Mouse (Mus musculus) layer of hippocampus, adult 2 months (tissue): ENCODE results near the gene Ptpn6. TPM values are rescaled to one million over a fixed set of nuclear protein-coding genes. Genes with fewer than 3 reads are reported as not detected.

Experiments
- DNase-seq, 2 experiments: peaks; one replicate each; pipeline ENCODE4 v3.0.0; 2022; ENCODE audit warnings: low spot score in 2 of 2
- H3K27ac ChIP-seq: fragments of 200-600 bp; 2 replicates; pipeline ENCODE4 v1.8.1; 2022
- H3K4me3 ChIP-seq: fragments of 200-600 bp; 2 replicates; pipeline ENCODE4 v1.8.1; 2022; ENCODE audit warnings: mild to moderate bottlenecking
- CTCF ChIP-seq: fragments of 200-600 bp; conservative IDR thresholded peaks from 2 replicates; pipeline ENCODE4 v1.8.1; 2022; ENCODE audit warnings: antibody characterized with exemption, mild to moderate bottlenecking, moderate library complexity
- total RNA-seq, 2 experiments: library from RNA; stranded (reverse); gene quantifications; 2 replicates each; pipeline ENCODE4 v1.2.3; 2021

Ptpn6 gene
- total RNA-seq, 2 experiments from 2014 or later, result 5.5 to 6.6 TPM

DNA sequence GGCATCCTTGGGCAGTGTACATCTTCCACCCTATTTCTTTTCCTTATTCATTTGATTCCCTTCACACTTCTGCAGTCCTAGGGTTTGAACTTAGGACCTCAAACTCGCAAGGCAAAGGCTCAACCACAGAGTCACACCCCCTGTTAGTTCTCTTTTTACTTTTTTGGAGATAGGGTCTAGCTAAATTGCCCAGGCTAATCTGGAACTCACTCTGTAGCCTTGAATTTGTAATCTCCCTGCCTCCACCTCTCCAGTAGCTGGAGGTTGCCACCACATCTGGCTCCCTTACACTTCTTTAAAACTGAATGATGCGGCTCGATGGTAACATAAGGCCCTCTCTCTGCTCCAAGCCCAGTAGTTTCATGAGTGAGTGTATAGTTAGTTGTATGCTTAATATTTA is 4.1 kb downstream of the Ptpn6 start:
- no peak for TF ChIP-seq CTCF
- DNase-seq, result no peak
- Histone ChIP-seq H3K27ac (no peak overlapping the region), H3K4me3 (no peak overlapping the region)

DNA sequence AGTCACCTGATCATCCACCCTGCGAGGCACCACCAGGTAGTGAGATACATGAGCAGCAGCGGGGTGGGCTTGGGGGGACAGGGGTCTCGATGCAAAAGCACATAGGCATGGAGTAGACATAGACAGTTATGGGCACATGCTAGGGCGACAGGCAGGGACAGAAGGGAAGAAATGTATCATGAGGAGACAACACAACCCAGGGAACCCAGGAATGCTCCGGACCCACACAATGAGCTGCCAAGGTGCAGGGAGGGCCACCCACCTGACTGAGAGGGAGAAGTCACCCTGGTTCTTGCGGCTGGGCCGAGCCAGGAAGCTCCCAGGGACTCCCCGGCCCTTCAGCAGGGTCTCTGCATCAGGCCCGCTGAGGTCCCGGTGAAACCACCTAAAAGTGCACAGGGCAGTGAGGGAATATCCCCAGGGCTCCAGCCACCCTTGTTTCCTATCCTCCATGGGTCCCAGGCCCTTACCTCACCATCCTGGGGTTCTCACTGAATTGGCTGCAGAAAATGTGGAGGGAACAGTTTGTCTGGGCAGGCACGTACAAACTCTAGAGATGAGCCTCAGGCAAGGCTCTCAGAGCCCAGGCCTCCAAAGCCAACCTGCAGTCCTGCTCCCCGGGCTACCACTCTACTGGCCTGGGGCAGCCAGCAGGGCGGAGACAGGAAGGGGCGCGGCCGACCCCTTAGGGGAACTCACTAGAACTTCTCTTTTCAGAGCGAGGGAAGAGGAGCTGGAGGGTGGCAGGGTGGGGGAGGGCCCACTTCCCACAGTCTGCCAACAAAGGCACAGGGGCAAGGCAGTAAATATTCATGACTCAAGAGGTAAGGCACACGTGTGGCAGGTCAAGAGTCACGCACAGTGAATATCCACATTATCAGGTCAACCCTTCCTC is 5.8 kb downstream of the Ptpn6 start:
- DNase-seq, result no peak
- Histone ChIP-seq H3K27ac (peak overlapping the region; percentile 32; the same call in 1 of the 2 replicates), H3K4me3 (peak overlapping the region; percentile 8; the same call in 1 of the 2 replicates)
- no peak for TF ChIP-seq CTCF

DNA sequence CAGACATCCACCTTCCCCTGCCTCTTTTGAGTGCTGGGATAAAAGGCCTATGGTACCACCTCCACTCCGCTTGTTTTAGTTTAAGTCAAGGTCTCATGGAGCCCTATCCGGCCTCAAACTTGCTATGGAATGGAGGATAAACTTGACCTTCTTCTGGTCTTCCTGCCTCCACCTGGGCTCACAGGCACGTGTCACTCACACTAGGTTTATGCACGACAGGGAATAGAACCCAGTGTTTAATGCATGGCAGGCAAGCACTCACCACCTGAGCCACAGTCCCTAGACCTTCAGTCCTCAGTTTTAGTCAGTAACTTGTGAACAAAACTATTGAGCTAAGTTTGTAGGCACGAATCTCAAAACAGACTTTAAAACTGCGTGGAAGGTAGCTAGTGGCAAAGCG is 7.5 kb downstream of the Ptpn6 start:
- DNase-seq, result no peak
- no peak for TF ChIP-seq CTCF
- Histone ChIP-seq H3K27ac (no peak overlapping the region), H3K4me3 (no peak overlapping the region)

DNA sequence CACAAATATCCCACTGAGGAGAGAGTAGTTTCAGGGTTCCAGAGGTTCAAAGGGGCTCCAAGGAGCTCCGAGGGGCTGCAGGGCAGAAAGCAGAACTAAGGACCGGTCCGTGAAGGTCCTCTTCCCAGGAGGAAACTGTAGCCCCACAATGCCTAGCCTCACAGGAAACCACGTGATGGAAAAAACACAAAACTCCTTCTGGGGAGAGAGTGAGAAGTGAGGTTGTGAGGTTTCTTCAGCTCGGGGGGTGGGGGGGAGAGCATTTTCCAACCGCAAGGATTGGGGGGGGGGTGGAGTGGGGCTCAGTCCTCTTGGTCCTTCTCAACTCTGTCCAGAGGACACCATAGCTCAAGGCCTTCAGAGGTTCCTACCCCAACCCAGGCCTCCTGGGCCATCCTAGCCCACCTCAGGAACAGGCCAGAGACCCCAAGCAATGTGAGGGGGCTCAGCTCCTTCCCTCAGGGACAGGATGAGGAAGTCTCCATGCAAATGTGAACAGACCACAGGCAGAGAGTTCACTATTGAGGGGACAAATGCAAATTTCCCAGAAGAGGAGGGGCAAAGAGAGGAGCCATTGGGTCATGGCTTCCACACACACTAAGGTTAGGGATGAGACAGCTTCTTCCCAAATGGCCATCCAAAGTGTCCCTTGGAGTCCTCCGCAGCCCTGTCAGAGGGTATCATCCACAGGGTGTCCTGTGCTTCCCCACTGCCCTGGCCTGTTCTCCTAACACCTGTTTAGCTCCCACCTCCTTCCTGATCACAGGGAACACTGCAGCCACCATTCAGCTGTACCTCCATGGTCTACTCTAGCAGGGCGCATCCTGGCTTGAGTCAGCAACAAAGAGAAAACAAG is 8.4 kb downstream of the Ptpn6 start:
- no peak for TF ChIP-seq CTCF
- no peak overlapping the region for H3K27ac ChIP-seq
- DNase-seq, result no peak
- H3K4me3 ChIP-seq, result no peak overlapping the region

DNA sequence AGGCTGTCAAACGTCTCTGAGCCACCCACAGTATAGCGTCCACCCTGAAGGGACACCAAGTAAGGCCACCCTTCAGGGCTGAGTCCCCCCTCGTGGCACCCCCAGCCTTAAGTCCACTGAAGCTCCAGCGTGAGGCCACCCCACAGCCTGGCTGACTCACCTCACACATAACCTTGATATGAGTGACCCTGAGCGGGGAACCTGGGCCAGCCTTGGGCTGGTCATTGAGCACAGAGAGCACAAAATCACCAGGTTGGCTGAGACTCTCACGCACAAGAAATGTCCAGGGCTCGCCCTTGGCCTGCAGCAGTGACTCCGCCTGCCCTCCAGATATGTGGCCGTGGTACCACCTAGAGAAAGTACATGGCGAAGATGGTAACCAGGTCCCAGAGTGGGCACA is 9.9 kb downstream of the Ptpn6 start:
- no peak for DNase-seq
- H3K27ac ChIP-seq, result no peak overlapping the region
- TF ChIP-seq CTCF, result no peak
- no peak overlapping the region for H3K4me3 ChIP-seq

DNA sequence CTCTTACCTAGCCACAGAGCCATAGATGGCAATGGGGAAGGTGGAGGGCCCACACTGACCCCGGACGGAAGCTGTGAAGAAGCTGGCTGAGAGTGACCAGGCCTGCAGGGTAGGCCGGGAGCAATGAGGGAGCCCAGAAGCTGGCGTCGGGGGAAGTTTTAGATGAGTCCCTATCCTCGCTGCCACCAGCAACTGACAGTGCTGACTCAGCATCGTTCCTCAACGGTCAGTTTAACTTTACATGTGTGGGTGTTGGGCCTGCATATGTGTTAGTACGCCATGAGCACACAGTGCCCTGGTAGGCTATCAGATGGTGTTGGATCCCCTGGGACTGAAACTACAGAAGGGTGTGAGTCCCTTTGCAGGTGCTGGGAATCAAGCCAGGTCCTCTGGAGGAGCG is 14.0 kb downstream of the Ptpn6 start:
- TF ChIP-seq CTCF, result no peak

DNA sequence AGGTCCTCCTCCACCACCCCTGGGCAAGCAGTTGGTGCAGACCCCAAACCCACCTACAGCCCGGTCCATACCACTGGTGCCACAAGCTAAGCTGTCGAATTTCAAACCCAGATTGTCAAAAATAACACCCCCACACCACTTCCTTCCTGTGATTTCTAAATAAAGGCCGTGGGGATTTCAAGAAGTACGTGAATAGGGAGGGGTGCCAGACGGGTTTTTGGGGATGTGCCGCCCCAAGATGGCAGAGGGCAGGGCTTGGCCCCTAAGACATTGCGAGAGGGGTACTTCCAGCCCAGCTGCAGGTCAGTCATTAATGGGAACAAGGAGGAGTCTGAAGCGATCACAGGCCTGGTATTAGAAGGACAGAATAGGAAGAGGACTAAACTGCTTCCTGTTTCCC is 15.0 kb downstream of the Ptpn6 start:
- DNase-seq, result no peak
- no peak overlapping the region for H3K27ac ChIP-seq
- no peak overlapping the region for H3K4me3 ChIP-seq
- no peak for TF ChIP-seq CTCF

More for the DNA sequence above, 14.0 kb downstream of the Ptpn6 start:
- Histone ChIP-seq H3K4me3 (no peak overlapping the region), H3K27ac (no peak overlapping the region)
- no peak for DNase-seq

DNA sequence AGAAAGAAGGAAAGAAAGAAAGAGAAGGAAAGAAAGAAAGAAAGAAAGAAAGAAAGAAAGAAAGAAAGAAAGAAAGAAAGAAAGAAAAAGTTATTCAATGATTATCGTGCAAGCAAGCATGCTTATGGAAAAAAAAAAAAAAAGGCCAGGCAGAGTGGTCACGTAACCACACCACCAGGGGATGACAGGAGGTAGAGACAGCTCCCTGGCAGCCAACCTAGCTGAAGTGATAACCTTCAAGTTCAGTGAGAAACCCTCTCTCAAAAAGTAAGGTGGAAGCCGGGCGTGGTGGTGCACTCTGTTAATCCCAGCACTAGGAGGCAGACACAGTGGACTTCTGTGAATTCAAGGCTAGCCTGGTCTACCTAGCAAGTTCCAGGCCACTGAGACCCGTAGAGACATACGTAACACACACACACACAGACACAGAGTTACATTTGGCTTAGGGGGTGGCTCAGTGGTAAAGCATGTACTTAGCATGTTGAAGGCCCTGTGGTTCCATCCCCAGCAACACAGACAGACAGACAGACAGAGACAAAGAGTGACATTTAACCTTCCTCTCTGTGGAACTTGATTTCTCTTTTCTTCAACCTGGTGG is 15.5 kb downstream of the Ptpn6 start:
- no peak overlapping the region for H3K27ac ChIP-seq
- no peak for DNase-seq
- TF ChIP-seq CTCF, result no peak
- H3K4me3 ChIP-seq, result no peak overlapping the region

DNA sequence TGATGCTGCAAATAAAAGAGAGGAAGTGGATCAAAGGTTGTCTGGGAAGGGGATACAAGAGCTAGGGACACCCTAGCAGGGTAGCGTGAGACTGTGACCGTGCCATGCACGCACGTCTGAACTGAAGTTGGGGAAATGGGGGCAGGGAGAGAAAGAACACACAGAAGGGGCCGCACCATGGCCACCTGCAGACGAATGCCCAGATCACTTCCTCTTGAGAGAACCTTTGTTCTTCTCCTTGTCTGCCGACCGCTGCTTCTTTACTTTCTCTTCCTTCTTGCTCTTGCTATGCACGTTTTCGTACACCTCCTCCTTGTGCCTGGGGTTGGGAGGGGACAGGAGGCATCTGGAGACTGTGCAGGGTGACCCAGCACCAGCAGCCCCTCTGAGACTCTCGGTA is 17.6 kb downstream of the Ptpn6 start:
- Histone ChIP-seq H3K4me3 (no peak overlapping the region), H3K27ac (no peak overlapping the region)
- no peak for DNase-seq
- TF ChIP-seq CTCF, result no peak

DNA sequence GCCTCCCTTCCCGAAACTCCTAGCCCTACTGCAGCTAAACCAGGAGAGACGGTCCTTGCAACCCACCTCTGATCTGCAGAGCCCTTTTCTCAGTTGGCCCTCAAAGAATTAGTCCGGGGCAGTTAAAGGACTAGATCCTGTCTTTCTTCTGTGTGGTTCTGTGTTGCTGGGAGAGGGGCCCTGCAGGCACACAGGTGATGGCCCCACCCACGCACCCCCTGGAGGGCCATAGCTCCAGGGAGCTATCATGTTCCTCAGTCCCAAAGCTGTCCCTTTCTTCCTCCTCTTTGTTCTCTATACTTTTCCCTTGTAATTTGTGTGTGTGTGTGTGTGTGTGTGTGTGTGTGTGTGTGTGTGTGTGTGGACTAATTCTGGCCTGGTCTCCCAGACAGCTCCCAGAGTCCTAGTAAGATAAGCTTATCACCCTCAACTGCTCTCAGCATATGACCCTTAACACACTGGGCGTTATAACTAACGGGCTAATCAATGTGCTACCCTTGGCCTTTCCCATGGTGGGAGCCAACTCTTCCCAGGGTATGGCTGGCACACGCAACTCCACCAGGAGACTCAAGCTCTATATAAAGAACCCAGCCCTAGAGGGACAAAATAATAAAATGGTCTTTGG is 19.0 kb downstream of the Ptpn6 start:
- TF ChIP-seq CTCF, result no peak
- H3K27ac ChIP-seq, result no peak overlapping the region
- no peak for DNase-seq
- H3K4me3 ChIP-seq, result no peak overlapping the region

DNA sequence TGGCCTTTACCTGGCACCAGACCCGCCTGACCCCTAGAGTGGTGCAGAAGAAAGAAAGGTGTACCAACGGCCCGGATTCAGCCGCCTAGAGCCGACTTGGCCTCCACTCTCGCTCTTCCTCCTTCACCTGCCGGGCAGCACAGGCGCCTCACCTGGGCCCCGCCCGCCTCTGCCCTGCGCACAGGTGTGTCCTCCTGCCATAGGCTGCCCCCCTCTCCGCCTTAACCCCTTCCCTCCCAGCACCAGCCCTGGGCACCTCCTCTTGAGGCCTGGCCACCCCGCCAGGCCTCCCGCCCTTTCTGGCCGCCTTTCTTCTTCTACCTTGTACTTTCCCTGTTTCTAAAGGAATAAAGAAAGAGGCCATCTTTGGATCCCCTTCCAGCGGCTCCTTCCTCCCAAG is 19.8 kb downstream of the Ptpn6 start:
- DNase-seq, result no peak
- TF ChIP-seq CTCF, result no peak
- H3K4me3 ChIP-seq, result no peak overlapping the region
- H3K27ac ChIP-seq, result no peak overlapping the region

DNA sequence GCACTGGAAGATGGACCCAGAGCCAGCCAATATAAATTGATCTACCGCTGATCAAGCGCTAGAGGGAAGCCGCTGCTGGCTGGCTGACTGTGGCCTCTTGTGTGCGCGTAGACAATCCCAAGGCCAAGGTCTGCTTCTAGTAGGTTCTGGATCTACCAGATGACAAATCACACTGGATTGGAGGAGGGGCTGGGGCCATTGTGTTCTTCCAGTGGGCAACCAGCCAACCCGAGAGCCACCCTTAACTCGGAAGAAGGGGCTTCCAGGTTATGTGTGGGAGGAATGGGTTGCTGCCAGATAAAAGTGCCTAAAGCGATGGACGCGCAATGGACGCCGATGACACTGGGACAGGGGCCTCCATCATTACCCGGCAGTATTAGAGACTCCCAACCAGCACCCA is 20.5 kb downstream of the Ptpn6 start:
- H3K27ac ChIP-seq, result no peak overlapping the region
- no peak for DNase-seq

More for the DNA sequence above, 20.5 kb downstream of the Ptpn6 start:
- no peak for TF ChIP-seq CTCF
- no peak overlapping the region for H3K4me3 ChIP-seq
